Mouse (Mus musculus) kidney, embryonic 14.5 days (tissue): Measurements from ENCODE around the gene Vezf1. TPM values are rescaled to one million over a fixed set of nuclear protein-coding genes. Genes with fewer than 3 reads are reported as not detected.

Experiments used
- ATAC-seq: fragments of 200-750 bp; cut with Nextera tagmentation; 2 replicates; pipeline ENCODE4 v1.8.0; 2017; ENCODE audit warnings: moderate number of reproducible peaks, mild to moderate bottlenecking, moderate TSS enrichment, moderate library complexity; ENCODE audit not compliant: low FRiP score, low TSS enrichment
- H3K27ac ChIP-seq: fragments of 300-500 bp; sonication (generic); 2 replicates; pipeline ENCODE4 v1.5.1; 2014; ENCODE audit warnings: low read depth, mild to moderate bottlenecking, low read length, moderate library complexity, mixed read lengths
- H3K27me3 ChIP-seq: fragments of 300-500 bp; sonication (generic); 2 replicates; pipeline ENCODE4 v1.6.1; 2014; ENCODE audit warnings: mild to moderate bottlenecking, low read length; ENCODE audit not compliant: control insufficient read depth, insufficient read depth
- H3K36me3 ChIP-seq: fragments of 300-500 bp; sonication (generic); 2 replicates; pipeline ENCODE4 v1.6.1; 2014; ENCODE audit warnings: low read length, mixed read lengths; ENCODE audit not compliant: control insufficient read depth, insufficient read depth
- H3K4me1 ChIP-seq: fragments of 300-500 bp; sonication (generic); 2 replicates; pipeline ENCODE4 v1.6.1; 2014; ENCODE audit warnings: low read length, mixed read lengths; ENCODE audit not compliant: control insufficient read depth, insufficient read depth
- H3K4me2 ChIP-seq: fragments of 300-500 bp; sonication (generic); replicated peaks from 2 replicates; pipeline ENCODE4 v1.6.1; 2014; ENCODE audit warnings: low read depth, mild to moderate bottlenecking, low read length
- H3K4me3 ChIP-seq: fragments of 300-500 bp; sonication (generic); 2 replicates; pipeline ENCODE4 v1.5.1; 2014; ENCODE audit warnings: mild to moderate bottlenecking, low read length
- H3K9ac ChIP-seq: fragments of 300-500 bp; sonication (generic); 2 replicates; pipeline ENCODE4 v1.6.1; 2014; ENCODE audit warnings: low read depth, mild to moderate bottlenecking, low read length, moderate library complexity
- H3K9me3 ChIP-seq: fragments of 300-500 bp; sonication (generic); 2 replicates; pipeline ENCODE4 v1.6.1; 2016; ENCODE audit warnings: low read length; ENCODE audit not compliant: control insufficient read depth
- WGBS: fragments of 180-500 bp; shearing (Covaris S2); extraction: QIAGEN DNeasy Blood & Tissue Kit; methylation state at CpG from one replicate; pipeline ENCODE4 v1.1.7; 2014; 5-methylcytosine and 5-hydroxymethylcytosine counted together
- polyA plus RNA-seq: library from polyadenylated mRNA; unstranded; fragments of >200 nt; fragmentation: Nextera tagmentation; extraction: Ambion mirVana; gene quantifications from 2 replicates; pipeline ENCODE4 v1.2.1, GENCODE M21; 2014

The Vezf1 gene
- polyA plus RNA-seq, 1 experiment from 2014 or later, result 50.7 TPM

DNA sequence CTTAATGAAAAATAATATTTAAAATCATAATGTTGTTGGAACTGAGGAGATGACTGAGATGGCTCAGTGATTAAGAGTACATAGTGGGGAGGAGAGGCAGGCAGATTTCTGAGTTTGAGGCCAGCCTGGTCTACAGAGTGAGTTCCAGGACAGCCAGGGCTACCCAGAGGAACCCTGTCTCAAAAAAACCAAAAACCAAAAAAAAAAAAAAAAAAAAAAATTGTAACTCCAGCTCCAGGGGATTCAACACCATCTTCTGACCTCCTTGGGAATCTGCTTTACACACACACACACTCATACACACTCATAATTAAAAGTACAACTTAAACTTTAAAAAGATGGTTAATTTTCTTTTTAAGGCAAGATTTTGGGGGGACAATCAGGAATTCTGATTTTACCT, 2.3 kb upstream of the Vezf1 start:
- no peak overlapping the region for H3K4me3 ChIP-seq
- no peak for ATAC-seq
- H3K4me1 ChIP-seq, result peaks cover 7% of the 10 kb centered on the region
- H3K4me2 ChIP-seq, result no peak overlapping the region
- H3K27ac ChIP-seq, result no peak overlapping the region
- H3K9me3 ChIP-seq, result no peaks in the 10 kb centered on the region
- H3K9ac ChIP-seq, result no peak overlapping the region
- no peaks in the 10 kb centered on the region for H3K27me3 ChIP-seq
- no peaks in the 10 kb centered on the region for H3K36me3 ChIP-seq

DNA sequence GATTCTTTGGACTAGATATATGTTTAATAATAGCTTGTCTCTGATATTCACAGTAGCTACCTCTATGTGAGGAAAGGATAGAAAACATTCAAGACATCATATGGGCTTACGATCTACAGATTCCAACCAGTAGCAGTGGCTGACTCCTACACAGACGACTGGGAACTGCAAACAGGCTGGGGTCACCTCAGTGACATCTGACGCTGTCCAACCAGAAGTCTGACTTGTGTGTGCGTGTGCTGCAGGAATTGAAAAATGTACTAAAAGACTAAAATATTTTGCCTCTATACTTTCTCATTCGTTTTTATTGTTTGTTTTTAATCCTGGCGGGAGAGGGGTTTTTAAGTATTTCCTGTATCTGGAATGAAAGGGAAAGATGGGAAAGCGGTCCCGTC, 891 bp upstream of the Vezf1 start:
- peak overlapping the region; percentile 80 for H3K4me2 ChIP-seq
- H3K36me3 ChIP-seq, result no peaks in the 10 kb centered on the region
- peak overlapping the region; percentile 93 for H3K27ac ChIP-seq
- peaks cover 20% of the 10 kb centered on the region for H3K4me1 ChIP-seq
- WGBS, result 1% methylated on average over 8 of the region's 8 CpGs
- no peaks in the 10 kb centered on the region for H3K9me3 ChIP-seq
- no peak for ATAC-seq
- H3K9ac ChIP-seq, result peak overlapping the region; percentile 93; the same call in 1 of the 2 replicates
- peak overlapping the region; percentile 84 for H3K4me3 ChIP-seq
- H3K27me3 ChIP-seq, result no peaks in the 10 kb centered on the region

DNA sequence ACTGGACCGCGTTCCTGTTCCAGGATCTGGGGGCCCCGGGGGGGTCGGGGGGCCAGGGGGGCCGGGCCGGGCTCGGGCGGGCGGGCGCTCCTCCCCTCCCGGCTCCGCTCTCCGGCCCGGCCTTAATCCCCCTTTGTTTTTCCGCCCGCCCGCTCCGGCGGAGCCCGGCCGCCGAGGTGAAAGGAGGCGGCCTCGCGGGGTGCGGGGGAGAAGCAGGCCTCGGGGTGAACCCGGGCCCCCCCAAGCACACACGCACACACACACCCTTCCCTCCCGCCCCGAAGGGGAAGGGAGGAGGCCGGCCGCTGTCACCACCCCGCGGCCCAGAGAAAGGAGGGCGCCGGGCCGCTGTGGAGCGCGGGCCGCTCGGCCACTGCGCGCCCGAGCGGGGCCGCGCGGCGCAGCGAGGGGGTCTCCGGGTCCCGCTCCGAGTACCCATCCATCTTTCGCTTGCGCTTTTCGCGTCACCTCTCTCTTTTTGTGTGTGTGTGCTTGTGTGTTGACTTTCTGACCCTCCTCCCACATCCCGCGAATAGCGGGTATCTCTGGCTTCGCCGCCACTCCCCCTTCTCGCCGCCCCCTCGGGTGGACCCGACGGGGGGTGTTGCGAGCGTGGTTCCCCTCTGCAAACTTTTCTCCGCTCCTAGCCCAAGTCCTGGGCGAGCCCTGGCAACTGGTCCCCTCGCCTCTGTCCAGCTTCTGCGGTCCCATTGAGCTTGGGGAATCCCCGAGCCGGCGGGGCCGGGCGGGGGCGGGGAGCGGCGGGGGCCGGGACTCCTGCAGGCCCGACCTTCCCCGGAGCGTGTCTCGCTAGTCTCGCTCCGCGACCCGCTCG, 549 bp downstream of the Vezf1 start:
- Histone ChIP-seq H3K4me3 (peak overlapping the region; percentile 84), H3K27me3 (no peaks in the 10 kb centered on the region), H3K36me3 (peaks cover 8% of the 10 kb centered on the region; the same call in 1 of the 2 replicates), H3K4me2 (peak overlapping the region; percentile 80), H3K27ac (peak overlapping the region; percentile 93), H3K9ac (peak overlapping the region; percentile 93), H3K9me3 (no peaks in the 10 kb centered on the region), H3K4me1 (peaks cover 20% of the 10 kb centered on the region)
- WGBS, result under 1% methylated on average over 64 of the region's 92 CpGs
- peak; percentile 65 for ATAC-seq

DNA sequence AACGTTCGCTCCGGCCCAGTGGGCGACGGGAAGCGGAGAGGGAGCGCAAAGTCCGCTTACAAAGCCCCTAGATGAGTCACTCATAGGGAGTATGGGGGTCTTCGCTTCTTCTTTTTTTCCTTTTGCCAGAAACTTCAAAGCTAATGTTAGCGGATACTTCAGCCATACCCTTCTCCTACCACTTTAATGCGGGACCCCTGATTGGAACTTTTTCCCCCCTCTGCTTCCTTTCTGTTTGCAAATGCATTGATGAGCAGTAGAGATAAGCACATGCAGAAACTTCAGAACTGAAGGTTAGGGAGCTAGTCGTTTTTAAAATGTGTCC, 1.1 kb downstream of the Vezf1 start:
- Histone ChIP-seq H3K4me2 (peak overlapping the region; percentile 80), H3K9ac (peak overlapping the region; percentile 93), H3K4me3 (peak overlapping the region; percentile 84), H3K27ac (peak overlapping the region; percentile 93; the same call in 1 of the 2 replicates), H3K27me3 (no peaks in the 10 kb centered on the region), H3K4me1 (peaks cover 20% of the 10 kb centered on the region), H3K36me3 (peaks cover 13% of the 10 kb centered on the region; the same call in 1 of the 2 replicates), H3K9me3 (no peaks in the 10 kb centered on the region)
- no peak; the same call in 1 of the 2 replicates for ATAC-seq
- WGBS, result 2% methylated on average over 8 of the region's 12 CpGs

DNA sequence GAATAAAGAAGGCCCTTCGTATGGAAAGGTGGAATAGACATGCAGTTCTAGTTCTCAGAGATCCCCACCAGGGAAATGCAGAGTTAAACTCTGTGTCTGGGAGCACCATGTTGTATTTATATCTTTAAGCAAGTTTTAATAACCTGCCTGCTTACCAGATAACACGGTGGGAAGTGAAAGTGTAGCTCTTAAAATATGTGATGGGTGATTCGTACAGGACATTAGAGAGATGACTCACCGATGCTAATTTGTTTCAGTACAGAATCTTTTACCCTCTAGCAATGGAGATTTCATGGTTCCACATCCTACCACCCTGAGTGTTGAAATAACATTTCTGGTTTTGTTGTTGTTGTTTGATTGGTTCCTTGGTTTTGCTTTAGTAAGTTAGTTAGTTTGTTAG, 2.3 kb downstream of the Vezf1 start:
- ATAC-seq, result no peak
- H3K9me3 ChIP-seq, result no peaks in the 10 kb centered on the region
- no peak overlapping the region for H3K27ac ChIP-seq
- H3K4me3 ChIP-seq, result peak overlapping the region; percentile 84; the same call in 1 of the 2 replicates
- peak overlapping the region; percentile 80 for H3K4me2 ChIP-seq
- 29% methylated on average over 4 of the region's 4 CpGs for WGBS
- H3K27me3 ChIP-seq, result no peaks in the 10 kb centered on the region
- H3K4me1 ChIP-seq, result peaks cover 20% of the 10 kb centered on the region
- H3K36me3 ChIP-seq, result peaks cover 24% of the 10 kb centered on the region; the same call in 1 of the 2 replicates
- H3K9ac ChIP-seq, result peak overlapping the region; percentile 29; the same call in 1 of the 2 replicates

DNA sequence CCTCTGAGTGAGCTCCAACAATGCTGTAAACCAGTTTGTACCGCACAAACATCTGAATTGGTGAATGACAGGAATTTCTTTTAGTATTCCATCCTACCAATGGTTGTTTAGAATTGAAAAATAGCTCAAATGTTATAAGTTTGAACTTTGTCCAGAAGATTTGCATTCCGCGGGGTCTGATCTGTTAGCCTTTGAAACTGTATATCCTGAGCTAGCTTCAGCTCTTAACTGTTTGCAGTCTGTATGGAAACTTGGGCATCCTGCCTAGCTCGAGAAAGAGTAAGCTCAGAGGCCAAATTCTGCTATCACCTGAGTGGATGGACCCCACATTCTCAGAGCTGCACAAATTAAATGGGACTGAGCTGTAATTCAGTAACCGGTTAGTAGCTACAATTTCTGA, 3.0 kb downstream of the Vezf1 start:
- no peak for ATAC-seq
- Histone ChIP-seq H3K27me3 (no peaks in the 10 kb centered on the region), H3K27ac (no peak overlapping the region), H3K4me2 (peak overlapping the region; percentile 80), H3K36me3 (peaks cover 28% of the 10 kb centered on the region), H3K4me1 (peaks cover 20% of the 10 kb centered on the region), H3K4me3 (0 out of 2 replicates have a peak overlapping the region, but pooled peaks have one; percentile 8), H3K9ac (peak overlapping the region; percentile 1; the same call in 1 of the 2 replicates), H3K9me3 (no peaks in the 10 kb centered on the region)
- 28% methylated on average over 5 of the region's 5 CpGs for WGBS

DNA sequence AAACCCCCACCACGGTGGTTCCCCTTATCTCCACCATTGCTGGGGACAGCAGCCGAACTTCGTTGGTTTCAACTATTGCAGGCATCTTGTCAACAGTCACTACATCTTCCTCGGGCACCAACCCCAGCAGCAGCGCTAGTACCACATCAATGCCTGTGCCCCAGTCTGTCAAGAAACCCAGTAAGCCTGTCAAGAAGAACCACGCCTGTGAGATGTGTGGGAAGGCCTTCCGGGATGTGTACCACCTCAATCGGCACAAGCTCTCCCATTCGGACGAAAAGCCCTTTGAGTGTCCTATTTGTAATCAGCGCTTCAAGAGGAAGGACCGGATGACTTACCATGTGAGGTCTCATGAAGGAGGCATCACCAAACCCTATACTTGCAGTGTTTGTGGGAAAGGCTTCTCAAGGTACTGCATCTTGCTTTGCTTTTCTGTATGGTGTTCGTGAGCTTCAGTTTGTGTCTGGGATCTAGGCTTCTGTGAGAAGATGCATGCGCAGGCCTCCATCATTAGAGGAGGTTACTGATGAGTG, 5.3 kb downstream of the Vezf1 start:
- no peaks in the 10 kb centered on the region for H3K9me3 ChIP-seq
- H3K27me3 ChIP-seq, result no peaks in the 10 kb centered on the region
- no peak overlapping the region for H3K4me2 ChIP-seq
- no peak overlapping the region for H3K27ac ChIP-seq
- peaks cover 44% of the 10 kb centered on the region for H3K36me3 ChIP-seq
- H3K4me3 ChIP-seq, result no peak overlapping the region
- ATAC-seq, result no peak
- H3K9ac ChIP-seq, result no peak overlapping the region
- peaks cover 20% of the 10 kb centered on the region for H3K4me1 ChIP-seq
- 89% methylated on average over 14 of the region's 14 CpGs for whole genome bisulfite sequencing

DNA sequence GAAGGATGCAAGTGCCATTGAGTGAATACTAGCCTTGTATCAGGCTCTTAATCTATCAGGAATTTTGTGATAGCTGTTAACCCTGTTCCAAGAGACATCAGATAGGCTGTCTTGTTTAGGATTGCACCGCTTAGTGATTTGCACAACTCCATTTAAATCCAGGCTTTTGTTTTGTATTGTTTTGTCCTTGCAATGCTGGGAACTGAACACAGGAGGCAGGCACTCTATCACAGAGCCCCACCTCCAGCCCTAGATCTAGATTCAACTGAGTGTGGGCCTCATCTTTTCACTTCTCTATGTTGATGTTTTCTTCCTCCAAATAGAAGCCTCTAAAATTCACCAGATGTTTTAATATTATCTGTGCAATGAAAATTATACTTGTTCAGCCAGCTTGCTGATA, 7.6 kb downstream of the Vezf1 start:
- Histone ChIP-seq H3K4me3 (no peak overlapping the region), H3K9ac (no peak overlapping the region), H3K4me2 (no peak overlapping the region), H3K9me3 (no peaks in the 10 kb centered on the region), H3K36me3 (peaks cover 66% of the 10 kb centered on the region), H3K27me3 (no peaks in the 10 kb centered on the region), H3K4me1 (peaks cover 13% of the 10 kb centered on the region), H3K27ac (no peak overlapping the region)
- ATAC-seq, result no peak
- 86% methylated on average over 1 of the region's 1 CpGs for WGBS

DNA sequence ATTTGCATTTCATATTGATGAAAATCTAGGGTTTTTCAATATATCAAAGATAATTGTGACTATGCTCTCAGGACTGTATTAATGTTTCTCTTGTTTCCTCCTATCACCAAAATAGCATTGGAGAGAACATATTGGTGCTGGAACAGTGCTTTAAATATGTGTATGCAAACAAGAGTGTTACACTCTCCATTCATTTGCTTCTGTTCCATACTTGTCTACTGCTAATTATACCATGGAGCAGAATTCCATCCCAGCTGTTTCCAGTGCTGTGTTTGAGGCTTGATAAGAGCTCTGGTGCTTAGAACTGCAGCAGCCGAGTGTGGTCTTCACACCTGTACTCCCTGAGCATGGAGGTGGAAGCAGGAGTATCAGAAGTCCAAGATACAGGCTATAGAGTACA, 8.3 kb downstream of the Vezf1 start:
- no peak overlapping the region for H3K4me3 ChIP-seq
- 92% methylated on average over 1 of the region's 1 CpGs for WGBS
- H3K36me3 ChIP-seq, result peaks cover 73% of the 10 kb centered on the region

More for the DNA sequence above, 8.3 kb downstream of the Vezf1 start:
- no peaks in the 10 kb centered on the region for H3K9me3 ChIP-seq
- no peak for ATAC-seq
- no peak overlapping the region for H3K4me2 ChIP-seq
- peaks cover 6% of the 10 kb centered on the region for H3K4me1 ChIP-seq
- H3K9ac ChIP-seq, result no peak overlapping the region
- H3K27me3 ChIP-seq, result no peaks in the 10 kb centered on the region
- H3K27ac ChIP-seq, result no peak overlapping the region
